Comparison of ENCODE assay signal across 24 mouse cellular contexts in genomic region chr10:67049621-67050020, GRCm38 (mm10).
"Had no signal": no experiment of that assay in that cellular context is flagged by ENCODE, and none has a peak within 500 bp of the region (broad histone marks: within the 10 kb centered on the region; RNA-seq: fewer than 3 reads in every experiment).

No protein-coding gene starts in this region.

- H3K9ac ChIP-seq: embryonic facial prominence, embryonic 12.5 days; embryonic facial prominence, embryonic 13.5 days; embryonic facial prominence, embryonic 15.5 days; forebrain, embryonic 12.5 days; forebrain, embryonic 13.5 days; forebrain, embryonic 15.5 days; forebrain, postnatal 0 days had no signal

- H3K36me3 ChIP-seq: embryonic facial prominence, embryonic 12.5 days; embryonic facial prominence, embryonic 13.5 days; embryonic facial prominence, embryonic 15.5 days; forebrain, embryonic 12.5 days; forebrain, embryonic 15.5 days; heart, embryonic 10.5 days had no signal

- H3K27ac ChIP-seq: embryonic facial prominence, embryonic 10.5 days; embryonic facial prominence, embryonic 12.5 days; embryonic facial prominence, embryonic 13.5 days; embryonic facial prominence, embryonic 15.5 days; forebrain, embryonic 10.5 days; forebrain, embryonic 12.5 days; forebrain, embryonic 13.5 days; forebrain, embryonic 15.5 days; gastrocnemius, adult 2 months; heart, adult 2 months; heart, embryonic 10.5 days had no signal

- DNase-seq: cerebellum, postnatal 10 days; cerebellum, postnatal 14 days; cerebellum, postnatal 25 days; cerebellum, postnatal 36 days; embryo, embryonic 11 days; forebrain, postnatal 0 days; gastrocnemius, adult 2 months; gastrocnemius, postnatal 10 days; gastrocnemius, postnatal 14 days; gastrocnemius, postnatal 25 days; gastrocnemius, postnatal 36 days; heart, adult 11 months; heart, adult 18-20 months; heart, adult 2 months had no signal

- H3K4me3 ChIP-seq: embryonic facial prominence, embryonic 10.5 days; embryonic facial prominence, embryonic 12.5 days; embryonic facial prominence, embryonic 13.5 days; embryonic facial prominence, embryonic 15.5 days; erythroblast, embryonic 14.5 days; forebrain, embryonic 10.5 days; forebrain, embryonic 12.5 days; forebrain, embryonic 13.5 days; forebrain, embryonic 15.5 days; gastrocnemius, adult 2 months; heart, adult 2 months; heart, embryonic 10.5 days had no signal

- H3K9me3 ChIP-seq: embryonic facial prominence, embryonic 10.5 days; embryonic facial prominence, embryonic 12.5 days; embryonic facial prominence, embryonic 13.5 days; embryonic facial prominence, embryonic 15.5 days; forebrain, embryonic 10.5 days; forebrain, embryonic 12.5 days; forebrain, embryonic 13.5 days; forebrain, embryonic 15.5 days; heart, embryonic 10.5 days had no signal
